Mouse (Mus musculus): Measurements from ENCODE around the gene Atg9b. TPM values are rescaled to one million over a fixed set of nuclear protein-coding genes. Genes with fewer than 3 reads are reported as not detected.

Gene Atg9b
- polyA plus RNA-seq, 1 experiment from 2014 or later = 0.12 TPM

GRCm38 (mm10) chr5:24389011-24389657 lies 2.8 kb downstream of the Atg9b start:
- Histone ChIP-seq H3K9me3 (ENCODE audit: control insufficient read depth, low read length) (no peaks in the 10 kb centered on the region), H3K27ac (ENCODE audit: low read depth, low read length) (no peak overlapping the region), H3K27me3 (ENCODE audit: control insufficient read depth, insufficient read depth, low read length) (peaks cover 29% of the 10 kb centered on the region), H3K4me1 (replicated peaks; ENCODE audit: control insufficient read depth, insufficient read depth, low read length) (peaks cover 9% of the 10 kb centered on the region), H3K36me3 (ENCODE audit: control insufficient read depth, insufficient read depth, low read length) (no peaks in the 10 kb centered on the region), H3K4me2 (replicated peaks; ENCODE audit: low read depth, low read length) (no peak overlapping the region), H3K9ac (ENCODE audit: low read depth, low read length) (no peak overlapping the region), H3K4me3 (ENCODE audit: low read depth, low read length) (no peak overlapping the region)
- 55% methylated on average over 6 of the region's 7 CpGs for WGBS
- DNase-seq (ENCODE audit: low spot score) = peak; percentile 29
- ATAC-seq (ENCODE audit: low FRiP score) = no peak

- Histone ChIP-seq H3K4me2 (replicated peaks; ENCODE audit: low read depth, low read length) (peak overlapping the region; percentile 96), H3K27me3 (ENCODE audit: control insufficient read depth, insufficient read depth, low read length) (peaks cover 29% of the 10 kb centered on the region), H3K4me3 (ENCODE audit: low read depth, low read length) (peak overlapping the region; percentile 42), H3K9ac (ENCODE audit: low read depth, low read length) (peak overlapping the region; percentile 52), H3K4me1 (replicated peaks; ENCODE audit: control insufficient read depth, insufficient read depth, low read length) (peaks cover 9% of the 10 kb centered on the region), H3K9me3 (ENCODE audit: control insufficient read depth, low read length) (no peaks in the 10 kb centered on the region), H3K36me3 (ENCODE audit: control insufficient read depth, insufficient read depth, low read length) (no peaks in the 10 kb centered on the region), H3K27ac (ENCODE audit: low read depth, low read length) (peak overlapping the region; percentile 24; the same call in 1 of the 2 replicates)
- no peak for ATAC-seq (ENCODE audit: low FRiP score)
- DNase-seq (ENCODE audit: low spot score) = no peak
- WGBS = 27% methylated on average over 26 of the region's 26 CpGs
Observed at GRCm38 (mm10) chr5:24388246-24388915, 3.6 kb downstream of the Atg9b start.

GRCm38 (mm10) chr5:24387264-24388241 lies 4.4 kb downstream of the Atg9b start:
- Histone ChIP-seq H3K27ac (ENCODE audit: low read depth, low read length) (peak overlapping the region; percentile 24; the same call in 1 of the 2 replicates), H3K4me1 (replicated peaks; ENCODE audit: control insufficient read depth, insufficient read depth, low read length) (peaks cover 9% of the 10 kb centered on the region), H3K9ac (ENCODE audit: low read depth, low read length) (peak overlapping the region; percentile 52), H3K4me2 (replicated peaks; ENCODE audit: low read depth, low read length) (peak overlapping the region; percentile 96), H3K36me3 (ENCODE audit: control insufficient read depth, insufficient read depth, low read length) (no peaks in the 10 kb centered on the region), H3K9me3 (ENCODE audit: control insufficient read depth, low read length) (no peaks in the 10 kb centered on the region), H3K4me3 (ENCODE audit: low read depth, low read length) (peak overlapping the region; percentile 42), H3K27me3 (ENCODE audit: control insufficient read depth, insufficient read depth, low read length) (peaks cover 29% of the 10 kb centered on the region)
- DNase-seq (ENCODE audit: low spot score) (peak; percentile 67), ATAC-seq (ENCODE audit: low FRiP score) (peak; percentile 34; the same call in 1 of the 2 replicates)
- 1% methylated on average over 73 of the region's 73 CpGs for WGBS

DNA sequence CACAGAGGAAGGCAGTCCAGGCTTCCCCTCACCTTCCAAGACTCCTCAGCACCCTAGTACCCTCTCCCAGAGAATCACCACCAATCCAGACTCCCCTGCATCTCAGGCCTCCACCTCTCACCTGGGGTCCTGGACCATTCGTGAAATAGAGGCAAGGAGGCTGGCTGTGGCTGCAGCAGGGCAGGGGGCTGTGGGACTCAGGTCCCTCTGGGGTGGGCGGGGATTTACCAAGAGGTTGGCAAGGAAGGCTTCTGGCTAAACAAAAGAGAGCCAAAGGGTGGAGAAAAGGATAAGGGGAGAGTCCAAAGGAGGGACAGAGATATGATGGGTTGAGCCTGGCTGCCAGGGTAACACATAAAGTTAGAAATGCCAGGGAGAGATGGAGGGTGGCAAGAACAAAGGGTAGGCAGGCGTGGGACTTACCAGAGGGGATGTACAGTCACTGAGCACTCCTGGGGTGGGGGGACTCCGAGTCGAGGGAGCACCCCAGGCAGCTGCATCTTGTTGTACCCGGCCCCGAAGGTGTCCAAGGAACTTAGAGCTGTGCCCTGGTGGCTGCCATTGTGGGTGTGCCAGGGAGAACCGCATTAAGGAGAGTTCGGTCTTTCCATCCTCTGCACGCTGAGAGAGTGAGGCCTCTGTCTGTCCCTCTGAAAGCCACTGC lies 5.9 kb downstream of the Atg9b start:
- Histone ChIP-seq H3K4me3 (ENCODE audit: low read depth, low read length) (no peak overlapping the region), H3K36me3 (ENCODE audit: control insufficient read depth, insufficient read depth, low read length) (no peaks in the 10 kb centered on the region), H3K9me3 (ENCODE audit: control insufficient read depth, low read length) (no peaks in the 10 kb centered on the region), H3K4me1 (replicated peaks; ENCODE audit: control insufficient read depth, insufficient read depth, low read length) (peaks cover 9% of the 10 kb centered on the region), H3K27me3 (ENCODE audit: control insufficient read depth, insufficient read depth, low read length) (peaks cover 29% of the 10 kb centered on the region), H3K9ac (ENCODE audit: low read depth, low read length) (no peak overlapping the region), H3K4me2 (replicated peaks; ENCODE audit: low read depth, low read length) (no peak overlapping the region), H3K27ac (ENCODE audit: low read depth, low read length) (no peak overlapping the region)
- DNase-seq (ENCODE audit: low spot score) (no peak), ATAC-seq (ENCODE audit: low FRiP score) (no peak)
- WGBS = 82% methylated on average over 10 of the region's 10 CpGs

DNA sequence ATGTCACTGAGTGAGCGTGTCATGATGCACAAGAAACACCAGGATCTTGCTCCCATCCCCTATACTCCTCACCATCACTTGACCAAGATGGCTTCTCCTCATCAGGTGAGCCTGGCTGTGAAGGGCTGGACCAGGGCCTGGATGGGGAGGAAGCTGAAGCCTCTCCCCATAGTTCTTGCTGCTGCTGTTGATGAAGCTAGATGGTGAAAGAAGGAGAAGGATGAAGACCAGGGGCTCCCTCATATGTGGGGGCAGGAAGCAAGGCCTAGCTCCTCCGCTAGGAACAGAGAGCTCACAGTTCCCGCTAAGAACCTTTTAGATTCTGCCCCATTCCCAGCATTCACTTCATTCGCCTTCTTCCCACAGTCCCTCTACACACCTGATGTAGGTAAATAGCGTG lies 6.6 kb downstream of the Atg9b start:
- Histone ChIP-seq H3K4me2 (replicated peaks; ENCODE audit: low read depth, low read length) (no peak overlapping the region), H3K27me3 (ENCODE audit: control insufficient read depth, insufficient read depth, low read length) (peaks cover 29% of the 10 kb centered on the region), H3K27ac (ENCODE audit: low read depth, low read length) (no peak overlapping the region), H3K36me3 (ENCODE audit: control insufficient read depth, insufficient read depth, low read length) (no peaks in the 10 kb centered on the region), H3K4me3 (ENCODE audit: low read depth, low read length) (no peak overlapping the region), H3K4me1 (replicated peaks; ENCODE audit: control insufficient read depth, insufficient read depth, low read length) (peaks cover 9% of the 10 kb centered on the region), H3K9ac (ENCODE audit: low read depth, low read length) (no peak overlapping the region), H3K9me3 (ENCODE audit: control insufficient read depth, low read length) (no peaks in the 10 kb centered on the region)
- ATAC-seq (ENCODE audit: low FRiP score) (no peak), DNase-seq (ENCODE audit: low spot score) (no peak)
- 83% methylated on average over 5 of the region's 5 CpGs for WGBS

DNA sequence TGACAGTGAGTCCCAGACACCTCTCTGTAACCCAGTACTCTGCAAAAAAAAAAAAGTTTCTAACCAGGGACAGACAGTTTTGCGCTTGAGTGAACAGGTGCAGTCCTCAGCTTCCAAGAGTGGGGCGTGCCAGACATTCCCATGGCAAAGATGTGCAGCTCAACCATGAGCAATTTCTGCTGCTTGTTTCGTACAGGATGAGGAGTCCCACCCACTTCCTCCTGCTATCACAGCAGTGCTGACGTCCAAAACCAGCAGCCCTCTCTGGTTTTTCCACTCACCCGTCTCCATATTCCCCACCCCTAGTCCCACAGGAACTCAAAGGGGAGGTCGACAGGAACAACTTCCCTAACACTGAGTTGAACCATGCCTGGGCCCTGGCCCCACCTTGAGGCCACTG lies 7.5 kb downstream of the Atg9b start:
- H3K27me3 ChIP-seq (ENCODE audit: control insufficient read depth, insufficient read depth, low read length) = peaks cover 26% of the 10 kb centered on the region
- H3K4me3 ChIP-seq (ENCODE audit: low read depth, low read length) = no peak overlapping the region
- H3K4me2 ChIP-seq (replicated peaks; ENCODE audit: low read depth, low read length) = no peak overlapping the region
- no peaks in the 10 kb centered on the region for H3K36me3 ChIP-seq (ENCODE audit: control insufficient read depth, insufficient read depth, low read length)
- DNase-seq (ENCODE audit: low spot score) (no peak), ATAC-seq (ENCODE audit: low FRiP score) (no peak)
- 64% methylated on average over 6 of the region's 6 CpGs for WGBS
- H3K9ac ChIP-seq (ENCODE audit: low read depth, low read length) = no peak overlapping the region
- H3K9me3 ChIP-seq (ENCODE audit: control insufficient read depth, low read length) = no peaks in the 10 kb centered on the region
- H3K4me1 ChIP-seq (replicated peaks; ENCODE audit: control insufficient read depth, insufficient read depth, low read length) = peaks cover 7% of the 10 kb centered on the region
- no peak overlapping the region for H3K27ac ChIP-seq (ENCODE audit: low read depth, low read length)

DNA sequence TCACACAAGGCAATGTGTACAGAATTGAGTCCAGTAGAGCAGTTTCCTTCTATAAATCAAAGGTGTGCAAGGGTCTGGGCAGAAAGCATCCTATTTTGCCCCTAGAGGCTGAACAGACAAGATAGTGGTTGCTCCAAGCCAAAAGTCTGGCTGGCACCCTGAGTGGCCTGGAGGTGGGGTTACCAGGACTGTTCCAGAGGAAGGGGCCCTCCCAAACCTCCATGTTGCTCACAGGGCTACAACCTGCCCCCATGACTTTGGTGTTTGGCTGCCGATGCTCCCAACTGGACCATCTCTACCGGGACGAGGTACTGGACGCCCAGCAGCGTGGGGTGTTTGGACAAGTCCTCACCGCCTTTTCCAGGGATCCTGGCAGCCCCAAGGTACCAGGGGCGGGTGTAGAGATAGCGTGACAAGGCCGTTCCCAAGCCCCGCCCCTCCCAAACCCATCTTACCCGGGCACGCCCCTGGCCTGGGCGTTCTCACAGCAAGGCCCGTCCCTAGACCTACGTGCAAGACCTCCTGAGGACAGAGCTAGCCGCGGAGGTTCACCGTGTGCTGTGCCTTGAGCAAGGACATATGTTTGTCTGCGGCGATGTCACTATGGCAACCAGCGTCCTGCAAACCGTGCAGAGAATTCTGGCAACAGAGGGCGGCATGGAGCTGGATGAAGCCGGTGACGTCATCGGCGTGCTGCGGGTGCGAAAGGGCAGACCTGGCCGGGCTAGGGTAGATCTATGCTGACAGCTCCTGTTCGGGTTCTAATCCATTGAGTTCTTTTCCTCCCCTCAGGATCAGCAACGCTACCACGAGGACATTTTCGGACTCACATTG lies 8.7 kb downstream of the Atg9b start:
- H3K36me3 ChIP-seq (ENCODE audit: control insufficient read depth, insufficient read depth, low read length) = no peaks in the 10 kb centered on the region
- ATAC-seq (ENCODE audit: low FRiP score) (peak; percentile 84), DNase-seq (ENCODE audit: low spot score) (peak; percentile 94)
- peak overlapping the region; percentile 60 for H3K4me2 ChIP-seq (replicated peaks; ENCODE audit: low read depth, low read length)
- peak overlapping the region; percentile 34 for H3K4me3 ChIP-seq (ENCODE audit: low read depth, low read length)
- H3K4me1 ChIP-seq (replicated peaks; ENCODE audit: control insufficient read depth, insufficient read depth, low read length) = peaks cover 6% of the 10 kb centered on the region
- H3K9ac ChIP-seq (ENCODE audit: low read depth, low read length) = peak overlapping the region; percentile 37; the same call in 1 of the 2 replicates
- no peaks in the 10 kb centered on the region for H3K9me3 ChIP-seq (ENCODE audit: control insufficient read depth, low read length)
- peaks cover 18% of the 10 kb centered on the region for H3K27me3 ChIP-seq (ENCODE audit: control insufficient read depth, insufficient read depth, low read length)
- 1% methylated on average over 34 of the region's 34 CpGs for WGBS
- H3K27ac ChIP-seq (ENCODE audit: low read depth, low read length) = no peak overlapping the region
